Mouse (Mus musculus) spleen, adult 2 months (tissue): ENCODE measurements at regions not wholly inside any gene's neighbourhood (a gene's known extent, or its start where the extent isn't known, plus 50 kb on each side); places are given as distances from the start of the nearest gene placed in this dataset.

Source experiments
- DNase-seq, 2 experiments: peaks; one replicate each; pipeline versions ENCODE4 v3.0.0 to v3.0.0-alpha.2; 2012 to 2021; ENCODE audit warnings: low spot score in 2 of 2, low read depth in 1 of 2
- H3K27ac ChIP-seq: fragments of 200-500 bp; 2 replicates; pipeline ENCODE4 v1.5.1; 2012; ENCODE audit warnings: low read length, inconsistent platforms; ENCODE audit not compliant: insufficient read depth
- H3K27me3 ChIP-seq: fragments of 200-500 bp; 2 replicates; pipeline ENCODE4 v1.6.1; 2012; ENCODE audit warnings: mild to moderate bottlenecking, moderate library complexity, low read length, inconsistent platforms; ENCODE audit not compliant: control insufficient read depth, insufficient read depth
- H3K36me3 ChIP-seq: fragments of 200-500 bp; 2 replicates; pipeline ENCODE4 v1.6.1; 2012; ENCODE audit warnings: mild to moderate bottlenecking, low read length, inconsistent platforms; ENCODE audit not compliant: control insufficient read depth, insufficient read depth
- H3K4me1 ChIP-seq: fragments of 200-500 bp; 2 replicates; pipeline ENCODE4 v1.6.1; 2011; ENCODE audit warnings: inconsistent platforms; ENCODE audit not compliant: control insufficient read depth, insufficient read depth, insufficient read length
- H3K4me3 ChIP-seq: fragments of 200-500 bp; 2 replicates; pipeline ENCODE4 v1.5.1; 2011; ENCODE audit warnings: mild to moderate bottlenecking, inconsistent platforms; ENCODE audit not compliant: insufficient read depth, insufficient read length; ENCODE audit errors: extremely low read depth
- CTCF ChIP-seq: fragments of 200-500 bp; IDR thresholded peaks from 2 replicates; pipeline ENCODE4 v1.5.1; 2011; ENCODE audit warnings: mild to moderate bottlenecking, inconsistent platforms; ENCODE audit not compliant: insufficient read depth, insufficient read length, insufficient replicate concordance; ENCODE audit errors: extremely low read depth
- POLR2A ChIP-seq: fragments of 200-500 bp; IDR thresholded peaks from 2 replicates; pipeline ENCODE4 v1.6.1; 2011; ENCODE audit warnings: low read depth, low read length, inconsistent platforms
- WGBS: fragments of 180-500 bp; shearing (Covaris S2); methylation state at CpG from one replicate; pipeline ENCODE4 v1.1.7; 2018; 5-methylcytosine and 5-hydroxymethylcytosine counted together

DNA sequence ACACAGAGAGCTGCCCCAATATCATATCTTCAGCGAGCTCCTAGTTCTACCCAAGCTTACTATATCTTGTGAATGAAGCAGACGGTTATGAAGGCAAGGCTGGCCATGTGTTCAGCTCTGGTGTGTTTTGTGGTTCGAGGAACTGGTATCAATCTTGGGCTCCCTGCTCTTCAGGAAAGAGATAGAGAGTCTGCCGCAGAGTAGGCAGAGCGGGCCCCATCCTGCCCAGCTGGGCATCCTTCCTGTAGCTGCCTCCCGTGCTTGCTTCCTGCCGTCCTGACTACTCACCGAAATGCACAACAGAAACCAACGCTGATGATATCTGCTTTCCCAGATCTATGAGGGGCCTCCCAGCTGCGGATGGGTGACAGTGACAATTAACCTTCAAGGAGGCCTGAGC is 60.3 kb downstream of the Snrpe start:
- Histone ChIP-seq H3K4me3 (no peak overlapping the region), H3K4me1 (no peaks in the 10 kb centered on the region), H3K27me3 (no peaks in the 10 kb centered on the region), H3K27ac (no peak overlapping the region), H3K36me3 (no peaks in the 10 kb centered on the region)
- no peak for DNase-seq
- no peak for TF ChIP-seq CTCF
- TF ChIP-seq POLR2A = no peak
- 7% methylated on average over 10 of the region's 10 CpGs for WGBS

DNA sequence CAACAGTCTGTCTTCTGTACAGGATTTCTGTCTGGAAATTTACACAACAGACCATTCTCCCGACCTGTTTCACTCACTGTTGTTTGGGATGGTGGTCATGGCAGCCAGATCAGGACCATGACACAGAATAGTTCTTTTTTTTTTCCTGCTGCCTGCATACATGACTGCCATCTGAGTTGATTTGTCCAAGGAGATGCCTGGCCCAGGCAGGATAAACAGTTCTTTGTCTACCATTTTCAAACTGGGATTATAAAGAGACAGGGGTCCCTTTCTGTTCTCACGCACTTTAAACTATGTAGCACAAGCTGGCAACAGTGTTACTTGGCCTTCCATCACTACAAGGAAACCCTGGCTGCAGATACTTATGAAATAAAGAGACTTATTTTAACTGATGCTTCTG is 61.1 kb downstream of the Snrpe start:
- TF ChIP-seq CTCF = no peak
- no peak for TF ChIP-seq POLR2A
- H3K4me1 ChIP-seq = no peaks in the 10 kb centered on the region
- H3K27ac ChIP-seq = no peak overlapping the region
- H3K4me3 ChIP-seq = no peak overlapping the region
- 72% methylated on average over 2 of the region's 2 CpGs for WGBS
- no peak for DNase-seq
- H3K27me3 ChIP-seq = no peaks in the 10 kb centered on the region
- no peaks in the 10 kb centered on the region for H3K36me3 ChIP-seq

DNA sequence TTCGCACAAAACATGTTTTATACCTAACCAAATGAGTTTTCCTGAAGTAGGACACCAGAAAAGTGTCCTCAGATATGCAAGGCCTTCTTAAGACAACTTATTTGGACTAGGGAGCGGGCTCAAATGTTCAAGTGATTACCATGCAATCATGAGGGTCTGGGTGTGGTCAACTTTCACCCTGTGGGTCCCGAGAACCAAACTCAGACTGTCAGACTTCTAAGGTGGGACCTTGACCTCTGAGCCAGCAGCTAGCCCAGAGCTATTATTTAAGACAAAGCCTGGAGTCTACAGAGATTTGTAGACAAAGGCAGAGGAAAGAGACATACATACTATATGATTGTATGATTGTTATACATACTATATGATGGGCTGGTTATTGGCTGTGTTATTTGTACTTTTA is 62.5 kb downstream of the Snrpe start:
- no peak for TF ChIP-seq POLR2A
- 90% methylated on average over 3 of the region's 3 CpGs for WGBS
- H3K4me3 ChIP-seq = no peak overlapping the region
- H3K27me3 ChIP-seq = no peaks in the 10 kb centered on the region
- DNase-seq = no peak
- H3K27ac ChIP-seq = no peak overlapping the region
- H3K4me1 ChIP-seq = no peaks in the 10 kb centered on the region
- H3K36me3 ChIP-seq = no peaks in the 10 kb centered on the region

DNA sequence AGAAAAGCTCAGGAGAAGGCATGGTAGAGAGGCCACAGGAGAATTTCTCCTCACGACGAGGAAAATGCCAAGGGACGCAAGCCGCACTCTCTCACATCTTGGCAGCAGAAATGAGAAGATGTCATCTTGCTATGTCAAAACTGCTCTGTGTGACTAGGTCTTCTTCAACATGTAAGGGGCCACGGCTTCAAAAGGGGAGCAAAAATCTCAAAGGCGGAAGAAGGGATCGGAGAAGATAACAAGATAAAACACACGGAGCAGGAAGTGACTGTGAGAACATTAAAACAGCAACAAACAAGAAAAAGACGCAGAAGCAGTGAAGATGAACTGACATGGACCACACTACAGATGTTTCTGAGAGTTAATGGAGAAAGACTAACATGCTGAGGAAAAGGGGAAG is 65.1 kb downstream of the Snrpe start:
- no peaks in the 10 kb centered on the region for H3K36me3 ChIP-seq
- WGBS = 66% methylated on average over 9 of the region's 9 CpGs
- no peak overlapping the region for H3K4me3 ChIP-seq
- no peak overlapping the region for H3K27ac ChIP-seq
- no peaks in the 10 kb centered on the region for H3K4me1 ChIP-seq
- DNase-seq = no peak
- no peak for TF ChIP-seq CTCF
- TF ChIP-seq POLR2A = no peak
- no peaks in the 10 kb centered on the region for H3K27me3 ChIP-seq

DNA sequence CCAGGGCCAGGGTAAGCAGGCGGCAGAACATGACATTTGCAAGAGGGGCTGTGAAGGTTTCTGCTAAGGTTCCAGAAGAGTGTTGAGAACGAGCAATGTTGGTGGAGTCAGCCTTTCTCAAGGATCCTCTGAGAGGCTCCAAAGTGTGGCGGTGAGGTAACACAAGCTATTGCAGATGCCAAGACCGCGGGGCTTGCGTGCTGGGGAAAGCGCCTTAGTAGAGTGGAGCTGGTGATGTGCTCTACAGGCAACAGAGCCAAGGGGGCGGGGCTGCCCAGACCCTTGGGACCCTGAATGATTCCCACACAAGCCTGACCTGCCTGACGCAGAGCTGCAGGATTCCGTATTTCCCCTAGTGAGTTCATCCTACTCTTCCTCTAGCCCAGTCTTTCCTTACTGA is 66.3 kb downstream of the Snrpe start:
- H3K36me3 ChIP-seq = no peaks in the 10 kb centered on the region
- no peak overlapping the region for H3K4me3 ChIP-seq
- no peaks in the 10 kb centered on the region for H3K4me1 ChIP-seq
- H3K27me3 ChIP-seq = no peaks in the 10 kb centered on the region
- DNase-seq = no peak
- no peak overlapping the region for H3K27ac ChIP-seq
- 92% methylated on average over 10 of the region's 10 CpGs for WGBS
- TF ChIP-seq CTCF = no peak

- Histone ChIP-seq H3K27me3 (no peaks in the 10 kb centered on the region), H3K4me1 (no peaks in the 10 kb centered on the region), H3K4me3 (no peak overlapping the region), H3K27ac (no peak overlapping the region), H3K36me3 (no peaks in the 10 kb centered on the region)
- WGBS = 74% methylated on average over 15 of the region's 15 CpGs
- DNase-seq = no peak
- no peak for TF ChIP-seq POLR2A
- TF ChIP-seq CTCF = no peak
Observed at GRCm38 (mm10) chr1:133541996-133542775, 67.9 kb downstream of the Snrpe start.

DNA sequence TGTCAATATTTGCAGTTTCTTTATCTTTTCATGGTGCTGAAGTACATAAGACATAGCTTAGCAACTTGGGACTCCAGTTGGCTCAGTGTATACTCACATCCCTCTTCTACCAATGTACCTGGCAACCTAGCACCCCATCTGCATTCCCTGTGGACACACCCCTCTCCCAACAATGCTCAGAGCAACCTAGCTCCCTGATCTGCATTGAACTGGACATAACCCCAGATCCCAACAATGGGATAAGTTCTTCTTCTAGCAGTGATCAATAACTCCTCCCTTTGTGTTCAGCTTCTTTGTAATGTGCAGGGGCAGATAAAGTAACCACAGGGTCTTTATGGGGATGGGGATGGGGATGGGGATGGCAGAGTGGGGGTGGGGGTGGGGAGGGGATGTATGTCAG is 79.4 kb downstream of the Snrpe start:
- Histone ChIP-seq H3K4me3 (no peak overlapping the region), H3K27ac (no peak overlapping the region), H3K36me3 (no peaks in the 10 kb centered on the region), H3K27me3 (no peaks in the 10 kb centered on the region), H3K4me1 (no peaks in the 10 kb centered on the region)
- no peak for DNase-seq
- no peak for TF ChIP-seq CTCF
- TF ChIP-seq POLR2A = no peak
